Mouse (Mus musculus): ENCODE data around the gene Agpat2.

Gene Agpat2

GRCm38 (mm10) chr2:26625419-26625818 lies 21.2 kb upstream of the Agpat2 start:
- no peak for DNase-seq

- no peak for DNase-seq
Observed at GRCm38 (mm10) chr2:26622984-26623383, 18.8 kb upstream of the Agpat2 start.

- no peak for DNase-seq
Observed at GRCm38 (mm10) chr2:26621246-26621645, 17.0 kb upstream of the Agpat2 start.

GRCm38 (mm10) chr2:26617928-26618327 lies 13.7 kb upstream of the Agpat2 start:
- no peak for DNase-seq

GRCm38 (mm10) chr2:26617331-26617730 lies 13.1 kb upstream of the Agpat2 start:
- DNase-seq, result no peak

GRCm38 (mm10) chr2:26615459-26616124 lies 11.4 kb upstream of the Agpat2 start:
- DNase-seq, result no peak

- no peak for DNase-seq
Observed at GRCm38 (mm10) chr2:26614903-26615302, 10.7 kb upstream of the Agpat2 start.

- no peak for DNase-seq
Observed at GRCm38 (mm10) chr2:26611896-26612295, 7.7 kb upstream of the Agpat2 start.

GRCm38 (mm10) chr2:26611054-26611453 lies 6.8 kb upstream of the Agpat2 start:
- DNase-seq, result no peak

GRCm38 (mm10) chr2:26610526-26610925 lies 6.3 kb upstream of the Agpat2 start:
- DNase-seq, result no peak

GRCm38 (mm10) chr2:26609261-26609661 lies 5.0 kb upstream of the Agpat2 start:
- DNase-seq, result no peak

GRCm38 (mm10) chr2:26608781-26609180 lies 4.6 kb upstream of the Agpat2 start:
- no peak for DNase-seq

- DNase-seq, result no peak
Observed at GRCm38 (mm10) chr2:26607056-26607910, 3.1 kb upstream of the Agpat2 start.

GRCm38 (mm10) chr2:26606579-26606978 lies 2.4 kb upstream of the Agpat2 start:
- DNase-seq, result no peak

- DNase-seq, result no peak
Observed at GRCm38 (mm10) chr2:26605331-26605730, 1.1 kb upstream of the Agpat2 start.

GRCm38 (mm10) chr2:26603159-26603558 lies 1.1 kb downstream of the Agpat2 start:
- DNase-seq, result no peak

- no peak for DNase-seq
Observed at GRCm38 (mm10) chr2:26602631-26603030, 1.6 kb downstream of the Agpat2 start.

GRCm38 (mm10) chr2:26601595-26601994 lies 2.6 kb downstream of the Agpat2 start:
- no peak for DNase-seq

GRCm38 (mm10) chr2:26600664-26601063 lies 3.6 kb downstream of the Agpat2 start:
- DNase-seq, result no peak

GRCm38 (mm10) chr2:26599965-26600364 lies 4.3 kb downstream of the Agpat2 start:
- DNase-seq, result no peak

- no peak for DNase-seq
Observed at GRCm38 (mm10) chr2:26598462-26598861, 5.8 kb downstream of the Agpat2 start.

- no peak for DNase-seq
Observed at GRCm38 (mm10) chr2:26597810-26598209, 6.4 kb downstream of the Agpat2 start.

GRCm38 (mm10) chr2:26596898-26597297 lies 7.3 kb downstream of the Agpat2 start:
- no peak for DNase-seq

- no peak for DNase-seq
Observed at GRCm38 (mm10) chr2:26595725-26596435, 8.3 kb downstream of the Agpat2 start.
